Mouse (Mus musculus): ENCODE measurements around the gene Srgap1. TPM values are rescaled to one million over a fixed set of nuclear protein-coding genes. Genes with fewer than 3 reads are reported as not detected.

The Srgap1 gene
- polyA plus RNA-seq (2015; fragmentation: Nextera tagmentation; extraction: Ambion mirVana), result 1.1 TPM in 2 replicates

GRCm38 (mm10) chr10:122046904-122047726 is at the start of gene Srgap1:
Gene Srgap1 (minus strand): TSS chr10:122047315.
- peak within 1 kb of the TSS; percentile 62 for H3K4me3 ChIP-seq (ENCODE audit: low read depth, low read length)
- ATAC-seq (ENCODE audit: low read depth), result peak; percentile 70
- H3K27me3 ChIP-seq (ENCODE audit: control insufficient read depth, insufficient read depth, low read depth, low read length), result peaks cover 24% of the 10 kb centered on the region
- no peaks in the 10 kb centered on the region for H3K36me3 ChIP-seq (ENCODE audit: control insufficient read depth, insufficient read depth)
- no peaks in the 10 kb centered on the region for H3K9me3 ChIP-seq (replicated peaks; ENCODE audit: control insufficient read depth, low read length)
- WGBS (ENCODE audit: insufficient replicate concordance), result under 1% methylated on average over 68 of the region's 79 CpGs
- peak within 1 kb of the TSS; percentile 40 for H3K9ac ChIP-seq (ENCODE audit: low read depth, low read length)
- no peaks in the 10 kb centered on the region; the same call in 1 of the 2 replicates for H3K4me1 ChIP-seq (ENCODE audit: control insufficient read depth, low read depth, low read length)
- H3K27ac ChIP-seq (ENCODE audit: low read length), result no peak within 1 kb of the TSS
- H3K4me2 ChIP-seq (ENCODE audit: low read depth, low read length), result peak within 1 kb of the TSS; percentile 61

- no peaks in the 10 kb centered on the region for H3K27me3 ChIP-seq (ENCODE audit: control insufficient read depth, insufficient read depth, low read depth, low read length)
- peak overlapping the region; percentile 67 for H3K4me3 ChIP-seq (ENCODE audit: low read depth, low read length)
- H3K9me3 ChIP-seq (replicated peaks; ENCODE audit: control insufficient read depth, low read length), result no peaks in the 10 kb centered on the region
- peaks cover 3% of the 10 kb centered on the region for H3K4me1 ChIP-seq (ENCODE audit: control insufficient read depth, low read depth, low read length)
- peak overlapping the region; percentile 69 for H3K9ac ChIP-seq (ENCODE audit: low read depth, low read length)
- WGBS (ENCODE audit: insufficient replicate concordance), result under 1% methylated on average over 48 of the region's 48 CpGs
- peak overlapping the region; percentile 96 for H3K4me2 ChIP-seq (ENCODE audit: low read depth, low read length)
- H3K36me3 ChIP-seq (ENCODE audit: control insufficient read depth, insufficient read depth), result no peaks in the 10 kb centered on the region
- ATAC-seq (ENCODE audit: low read depth), result peak; percentile 53
- peak overlapping the region; percentile 71 for H3K27ac ChIP-seq (ENCODE audit: low read length)
Measured at GRCm38 (mm10) chr10:122096462-122096979, 49.4 kb upstream of the Srgap1 start.

GRCm38 (mm10) chr10:122090472-122090871 is 43.4 kb upstream of the Srgap1 start:
- no peak overlapping the region for H3K9ac ChIP-seq (ENCODE audit: low read depth, low read length)
- H3K4me3 ChIP-seq (ENCODE audit: low read depth, low read length), result no peak overlapping the region
- no peak overlapping the region for H3K4me2 ChIP-seq (ENCODE audit: low read depth, low read length)
- 71% methylated on average over 1 of the region's 1 CpGs for WGBS (ENCODE audit: insufficient replicate concordance)
- H3K27ac ChIP-seq (ENCODE audit: low read length), result no peak overlapping the region
- no peaks in the 10 kb centered on the region for H3K27me3 ChIP-seq (ENCODE audit: control insufficient read depth, insufficient read depth, low read depth, low read length)
- no peak for ATAC-seq (ENCODE audit: low read depth)
- no peaks in the 10 kb centered on the region for H3K9me3 ChIP-seq (replicated peaks; ENCODE audit: control insufficient read depth, low read length)
- no peaks in the 10 kb centered on the region for H3K4me1 ChIP-seq (ENCODE audit: control insufficient read depth, low read depth, low read length)
- peaks cover 12% of the 10 kb centered on the region for H3K36me3 ChIP-seq (ENCODE audit: control insufficient read depth, insufficient read depth)

GRCm38 (mm10) chr10:122081352-122081751 is 34.2 kb upstream of the Srgap1 start:
- no peak for ATAC-seq (ENCODE audit: low read depth)
- H3K27ac ChIP-seq (ENCODE audit: low read length), result no peak overlapping the region
- H3K9me3 ChIP-seq (replicated peaks; ENCODE audit: control insufficient read depth, low read length), result no peaks in the 10 kb centered on the region
- WGBS (ENCODE audit: insufficient replicate concordance), result 65% methylated on average over 1 of the region's 1 CpGs
- no peaks in the 10 kb centered on the region for H3K4me1 ChIP-seq (ENCODE audit: control insufficient read depth, low read depth, low read length)
- no peak overlapping the region for H3K4me3 ChIP-seq (ENCODE audit: low read depth, low read length)
- no peak overlapping the region for H3K9ac ChIP-seq (ENCODE audit: low read depth, low read length)
- no peak overlapping the region for H3K4me2 ChIP-seq (ENCODE audit: low read depth, low read length)
- H3K36me3 ChIP-seq (ENCODE audit: control insufficient read depth, insufficient read depth), result no peaks in the 10 kb centered on the region
- no peaks in the 10 kb centered on the region for H3K27me3 ChIP-seq (ENCODE audit: control insufficient read depth, insufficient read depth, low read depth, low read length)

GRCm38 (mm10) chr10:122069153-122069552 is 22.0 kb upstream of the Srgap1 start:
- H3K27ac ChIP-seq (ENCODE audit: low read length), result no peak overlapping the region
- H3K9ac ChIP-seq (ENCODE audit: low read depth, low read length), result no peak overlapping the region
- H3K9me3 ChIP-seq (replicated peaks; ENCODE audit: control insufficient read depth, low read length), result no peaks in the 10 kb centered on the region
- no peaks in the 10 kb centered on the region for H3K27me3 ChIP-seq (ENCODE audit: control insufficient read depth, insufficient read depth, low read depth, low read length)
- H3K4me2 ChIP-seq (ENCODE audit: low read depth, low read length), result no peak overlapping the region
- ATAC-seq (ENCODE audit: low read depth), result no peak
- H3K36me3 ChIP-seq (ENCODE audit: control insufficient read depth, insufficient read depth), result no peaks in the 10 kb centered on the region
- H3K4me3 ChIP-seq (ENCODE audit: low read depth, low read length), result no peak overlapping the region
- H3K4me1 ChIP-seq (ENCODE audit: control insufficient read depth, low read depth, low read length), result no peaks in the 10 kb centered on the region

GRCm38 (mm10) chr10:122055826-122056225 is 8.7 kb upstream of the Srgap1 start:
- Histone ChIP-seq H3K4me2 (ENCODE audit: low read depth, low read length) (no peak overlapping the region), H3K36me3 (ENCODE audit: control insufficient read depth, insufficient read depth) (no peaks in the 10 kb centered on the region), H3K4me1 (ENCODE audit: control insufficient read depth, low read depth, low read length) (no peaks in the 10 kb centered on the region), H3K27ac (ENCODE audit: low read length) (no peak overlapping the region), H3K9ac (ENCODE audit: low read depth, low read length) (no peak overlapping the region), H3K9me3 (replicated peaks; ENCODE audit: control insufficient read depth, low read length) (no peaks in the 10 kb centered on the region), H3K4me3 (ENCODE audit: low read depth, low read length) (no peak overlapping the region), H3K27me3 (ENCODE audit: control insufficient read depth, insufficient read depth, low read depth, low read length) (no peaks in the 10 kb centered on the region)
- 76% methylated on average over 6 of the region's 6 CpGs for WGBS (ENCODE audit: insufficient replicate concordance)
- ATAC-seq (ENCODE audit: low read depth), result no peak

- Histone ChIP-seq H3K4me1 (ENCODE audit: control insufficient read depth, low read depth, low read length) (no peaks in the 10 kb centered on the region), H3K36me3 (ENCODE audit: control insufficient read depth, insufficient read depth) (no peaks in the 10 kb centered on the region), H3K4me3 (ENCODE audit: low read depth, low read length) (no peak overlapping the region), H3K9me3 (replicated peaks; ENCODE audit: control insufficient read depth, low read length) (no peaks in the 10 kb centered on the region), H3K27me3 (ENCODE audit: control insufficient read depth, insufficient read depth, low read depth, low read length) (no peaks in the 10 kb centered on the region), H3K9ac (ENCODE audit: low read depth, low read length) (no peak overlapping the region), H3K27ac (ENCODE audit: low read length) (no peak overlapping the region), H3K4me2 (ENCODE audit: low read depth, low read length) (no peak overlapping the region)
- 3% methylated on average over 8 of the region's 8 CpGs for WGBS (ENCODE audit: insufficient replicate concordance)
- ATAC-seq (ENCODE audit: low read depth), result 0 out of 2 replicates have a peak, but pooled peaks have one; percentile 24
Measured at GRCm38 (mm10) chr10:122054535-122054934, 7.4 kb upstream of the Srgap1 start.

GRCm38 (mm10) chr10:122051831-122052230 is 4.7 kb upstream of the Srgap1 start:
- no peaks in the 10 kb centered on the region for H3K4me1 ChIP-seq (ENCODE audit: control insufficient read depth, low read depth, low read length)
- H3K36me3 ChIP-seq (ENCODE audit: control insufficient read depth, insufficient read depth), result no peaks in the 10 kb centered on the region
- H3K27ac ChIP-seq (ENCODE audit: low read length), result no peak overlapping the region
- no peak overlapping the region for H3K4me2 ChIP-seq (ENCODE audit: low read depth, low read length)
- ATAC-seq (ENCODE audit: low read depth), result no peak
- no peak overlapping the region for H3K9ac ChIP-seq (ENCODE audit: low read depth, low read length)
- no peaks in the 10 kb centered on the region for H3K9me3 ChIP-seq (replicated peaks; ENCODE audit: control insufficient read depth, low read length)
- peaks cover 13% of the 10 kb centered on the region for H3K27me3 ChIP-seq (ENCODE audit: control insufficient read depth, insufficient read depth, low read depth, low read length)
- no peak overlapping the region for H3K4me3 ChIP-seq (ENCODE audit: low read depth, low read length)
- 29% methylated on average over 6 of the region's 6 CpGs for WGBS (ENCODE audit: insufficient replicate concordance)

GRCm38 (mm10) chr10:122047727-122048365 is 731 bp upstream of the Srgap1 start:
- Histone ChIP-seq H3K4me2 (ENCODE audit: low read depth, low read length) (peak overlapping the region; percentile 61), H3K4me3 (ENCODE audit: low read depth, low read length) (peak overlapping the region; percentile 62), H3K9ac (ENCODE audit: low read depth, low read length) (peak overlapping the region; percentile 40; the same call in 1 of the 2 replicates), H3K36me3 (ENCODE audit: control insufficient read depth, insufficient read depth) (no peaks in the 10 kb centered on the region), H3K4me1 (ENCODE audit: control insufficient read depth, low read depth, low read length) (no peaks in the 10 kb centered on the region; the same call in 1 of the 2 replicates), H3K27ac (ENCODE audit: low read length) (no peak overlapping the region), H3K27me3 (ENCODE audit: control insufficient read depth, insufficient read depth, low read depth, low read length) (peaks cover 24% of the 10 kb centered on the region), H3K9me3 (replicated peaks; ENCODE audit: control insufficient read depth, low read length) (no peaks in the 10 kb centered on the region)
- ATAC-seq (ENCODE audit: low read depth), result peak; percentile 56
- whole genome bisulfite sequencing (ENCODE audit: insufficient replicate concordance), result 9% methylated on average over 44 of the region's 44 CpGs

All from liver, embryonic 16.5 days (tissue).